Mouse (Mus musculus) lung, adult 2 months (tissue): ENCODE results near the gene Itgb1bp1.

Experiments
- CTCF ChIP-seq: fragments of 200-500 bp; IDR thresholded peaks from 2 replicates; pipeline ENCODE4 v1.5.1; 2011; ENCODE audit warnings: mild to moderate bottlenecking, low read length, control low read depth; ENCODE audit not compliant: insufficient read depth
- POLR2A ChIP-seq: fragments of 200-500 bp; IDR thresholded peaks from 2 replicates; pipeline ENCODE4 v1.6.1; 2011; ENCODE audit warnings: low read depth, mild to moderate bottlenecking, control low read depth, low read length, borderline replicate concordance; ENCODE audit errors: extremely low read depth

GRCm38 (mm10) chr12:21247711-21248392 is 38.2 kb downstream of the Itgb1bp1 start:
- TF ChIP-seq POLR2A, result no peak
- TF ChIP-seq CTCF, result no peak
